Mouse (Mus musculus): Measurements from ENCODE around the gene Shoc2. TPM values are rescaled to one million over a fixed set of nuclear protein-coding genes. Genes with fewer than 3 reads are reported as not detected.

The Shoc2 gene
- total RNA-seq, 1 experiment from 2014 or later: 70.9 TPM

GRCm38 (mm10) chr19:53993860-53994259 lies 49.8 kb downstream of the Shoc2 start:
- no peak for ATAC-seq (ENCODE audit: extremely low read depth, insufficient number of reproducible peaks, low FRiP score, poor library complexity, severe bottlenecking)

DNA sequence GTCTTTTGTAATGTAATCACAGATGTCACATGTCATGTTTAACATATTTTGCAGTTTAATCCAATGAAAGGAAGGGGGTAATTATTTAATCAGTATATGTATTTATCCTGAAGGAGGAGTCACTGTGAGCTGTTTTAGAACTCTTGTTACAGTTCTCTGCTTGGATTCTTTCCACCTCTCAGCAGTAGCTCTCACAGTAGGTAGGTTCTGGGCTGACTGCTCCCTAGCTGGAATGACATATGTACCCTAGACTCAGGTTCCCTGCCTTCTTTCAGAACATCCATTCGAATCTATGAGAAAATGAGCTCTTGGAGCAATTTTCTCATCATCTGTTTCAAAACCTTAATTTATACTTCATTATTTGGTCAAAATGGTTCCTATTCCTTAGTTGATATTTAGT lies 50.2 kb downstream of the Shoc2 start:
- no peak for ATAC-seq (ENCODE audit: extremely low read depth, insufficient number of reproducible peaks, low FRiP score, poor library complexity, severe bottlenecking)

- ATAC-seq (ENCODE audit: extremely low read depth, insufficient number of reproducible peaks, low FRiP score, poor library complexity, severe bottlenecking): no peak
Observed at GRCm38 (mm10) chr19:54010973-54011372, 66.9 kb downstream of the Shoc2 start.

- no peak for ATAC-seq (ENCODE audit: extremely low read depth, insufficient number of reproducible peaks, low FRiP score, poor library complexity, severe bottlenecking)
Observed at GRCm38 (mm10) chr19:54014999-54015398, 70.9 kb downstream of the Shoc2 start.

- ATAC-seq (ENCODE audit: extremely low read depth, insufficient number of reproducible peaks, low FRiP score, poor library complexity, severe bottlenecking): no peak
Observed at GRCm38 (mm10) chr19:54015503-54015902, 71.4 kb downstream of the Shoc2 start.

- ATAC-seq (ENCODE audit: extremely low read depth, insufficient number of reproducible peaks, low FRiP score, poor library complexity, severe bottlenecking): no peak
Observed at GRCm38 (mm10) chr19:54035100-54035499, 91.0 kb downstream of the Shoc2 start.

DNA sequence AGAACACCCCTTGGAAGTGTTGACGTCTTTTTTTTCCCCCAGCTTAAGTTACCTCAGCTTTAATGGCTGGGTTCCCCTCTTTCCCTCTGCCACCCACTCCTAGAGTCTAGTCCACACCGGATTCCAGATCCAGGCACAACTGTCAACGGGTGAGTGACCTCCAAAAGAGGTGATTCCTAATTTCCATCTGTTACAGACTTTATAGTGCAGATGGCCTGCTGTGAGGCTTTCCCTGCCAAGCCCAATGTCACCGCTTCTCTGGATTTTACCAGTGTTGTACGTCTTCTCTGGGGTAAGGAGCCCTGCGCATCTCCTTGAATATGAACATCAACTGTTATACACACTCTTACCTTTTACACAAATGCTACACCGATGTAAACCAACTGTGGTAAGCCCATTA lies 95.3 kb downstream of the Shoc2 start:
- ATAC-seq (ENCODE audit: extremely low read depth, insufficient number of reproducible peaks, low FRiP score, poor library complexity, severe bottlenecking): no peak

GRCm38 (mm10) chr19:54040356-54041028 lies 96.4 kb downstream of the Shoc2 start:
- no peak for ATAC-seq (ENCODE audit: extremely low read depth, insufficient number of reproducible peaks, low FRiP score, poor library complexity, severe bottlenecking)

DNA sequence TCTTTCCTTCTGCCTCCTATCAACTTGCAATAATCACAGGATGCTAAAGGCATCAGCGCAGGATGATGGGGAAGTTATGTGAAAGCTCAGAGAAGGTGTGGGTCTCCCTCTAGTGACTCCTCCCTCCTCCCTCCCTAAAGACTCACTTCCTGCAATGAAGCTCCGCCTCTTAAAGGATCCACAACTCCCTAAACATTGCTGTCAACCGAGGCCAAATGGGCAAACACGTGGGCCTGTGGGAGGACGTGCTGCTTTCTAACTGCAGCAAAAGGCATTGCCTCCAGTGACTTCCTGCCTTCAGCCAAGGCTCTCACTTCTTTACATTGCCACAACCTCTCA lies 96.9 kb downstream of the Shoc2 start:
- ATAC-seq (ENCODE audit: extremely low read depth, insufficient number of reproducible peaks, low FRiP score, poor library complexity, severe bottlenecking): no peak

GRCm38 (mm10) chr19:54043851-54044250 lies 99.7 kb downstream of the Shoc2 start, which contains the start of gene Adra2a:
Adra2a (plus strand) TSS chr19:54044151.
- no peak for ATAC-seq (ENCODE audit: extremely low read depth, insufficient number of reproducible peaks, low FRiP score, poor library complexity, severe bottlenecking)

DNA sequence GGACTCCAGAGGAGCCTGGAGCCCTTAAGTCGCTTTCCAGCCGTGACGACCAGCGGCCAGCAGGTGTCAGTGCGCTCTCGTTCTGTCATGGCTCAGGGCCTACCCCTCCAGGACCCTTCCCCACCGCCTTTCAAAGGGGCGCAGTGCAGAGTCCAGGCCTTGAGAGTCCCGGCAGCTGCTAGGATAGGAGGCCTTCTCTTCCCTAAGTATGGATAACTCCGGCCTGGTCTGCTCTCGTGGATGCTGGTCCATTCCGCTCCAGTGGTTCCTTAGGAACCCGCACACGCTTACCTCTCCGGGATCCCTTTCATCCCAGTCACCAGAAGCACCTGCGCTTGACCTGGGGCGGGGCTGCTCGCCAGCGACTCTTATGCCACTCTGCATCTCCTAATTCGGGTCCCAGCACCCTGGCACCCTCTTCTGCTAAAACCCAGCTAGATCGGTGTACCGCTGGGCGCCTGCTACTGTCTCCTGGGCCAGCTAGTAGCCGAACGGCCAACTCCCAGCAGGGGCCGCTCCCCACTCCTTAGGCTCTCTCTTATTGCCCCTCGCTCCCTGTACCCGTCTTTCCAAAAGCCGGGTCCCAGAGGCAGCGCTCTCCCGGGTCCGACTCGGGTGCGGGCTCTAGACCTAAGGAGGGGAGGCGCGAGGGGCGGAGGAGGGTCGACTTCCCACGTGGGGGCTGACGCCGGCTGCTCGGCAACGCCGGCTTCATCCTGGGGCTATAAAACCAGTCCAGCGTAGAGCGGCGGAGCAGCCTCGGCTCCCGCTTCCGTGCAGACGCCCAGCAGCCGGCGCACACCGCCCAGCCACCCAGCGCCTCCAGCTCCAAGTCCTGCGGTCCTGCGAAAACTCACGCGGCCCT lies 100.6 kb downstream of the Shoc2 start:
- ATAC-seq (ENCODE audit: extremely low read depth, insufficient number of reproducible peaks, low FRiP score, poor library complexity, severe bottlenecking): no peak

GRCm38 (mm10) chr19:54045412-54045811 lies 101.3 kb downstream of the Shoc2 start:
- ATAC-seq (ENCODE audit: extremely low read depth, insufficient number of reproducible peaks, low FRiP score, poor library complexity, severe bottlenecking): no peak

- ATAC-seq (ENCODE audit: extremely low read depth, insufficient number of reproducible peaks, low FRiP score, poor library complexity, severe bottlenecking): no peak
Observed at GRCm38 (mm10) chr19:54045931-54046683, 102.0 kb downstream of the Shoc2 start.

GRCm38 (mm10) chr19:54046684-54047070 lies 102.6 kb downstream of the Shoc2 start:
- ATAC-seq (ENCODE audit: extremely low read depth, insufficient number of reproducible peaks, low FRiP score, poor library complexity, severe bottlenecking): no peak

- ATAC-seq (ENCODE audit: extremely low read depth, insufficient number of reproducible peaks, low FRiP score, poor library complexity, severe bottlenecking): no peak
Observed at GRCm38 (mm10) chr19:54047386-54048050, 103.4 kb downstream of the Shoc2 start.

DNA sequence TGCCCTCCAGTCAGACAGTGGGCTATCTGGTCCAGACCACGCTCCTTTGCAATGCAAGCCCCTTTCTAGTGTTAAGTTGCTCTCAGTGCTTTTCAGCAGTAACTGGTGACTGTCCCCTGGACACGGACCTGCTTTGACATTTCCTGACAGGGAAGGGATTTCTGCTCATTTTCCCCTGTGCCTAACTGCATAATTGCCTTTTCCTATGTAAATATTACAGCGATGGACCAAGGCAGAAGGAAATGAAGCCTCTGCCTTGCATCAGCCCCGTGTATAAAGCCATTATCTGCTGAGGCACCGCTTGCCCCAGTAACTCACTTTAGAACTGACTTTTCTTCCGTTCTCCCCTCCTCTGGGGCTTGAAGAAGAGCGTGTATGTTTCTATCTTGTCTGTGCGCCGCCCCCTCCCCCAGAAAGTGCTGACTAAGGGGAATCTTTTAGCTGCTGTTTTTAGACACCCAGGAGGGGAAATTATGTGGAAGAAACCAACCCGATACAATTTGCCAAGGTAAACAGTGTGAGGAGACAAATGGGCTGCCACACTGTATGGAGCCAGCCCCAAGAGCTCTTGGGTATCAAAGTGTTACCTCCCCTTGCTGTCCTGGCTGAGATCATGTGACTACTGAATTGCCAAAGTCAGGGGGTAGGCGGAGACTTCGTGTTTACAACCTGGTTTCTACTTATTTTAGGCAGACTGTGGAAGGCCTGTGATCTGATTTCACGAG lies 104.2 kb downstream of the Shoc2 start:
- no peak for ATAC-seq (ENCODE audit: extremely low read depth, insufficient number of reproducible peaks, low FRiP score, poor library complexity, severe bottlenecking)

DNA sequence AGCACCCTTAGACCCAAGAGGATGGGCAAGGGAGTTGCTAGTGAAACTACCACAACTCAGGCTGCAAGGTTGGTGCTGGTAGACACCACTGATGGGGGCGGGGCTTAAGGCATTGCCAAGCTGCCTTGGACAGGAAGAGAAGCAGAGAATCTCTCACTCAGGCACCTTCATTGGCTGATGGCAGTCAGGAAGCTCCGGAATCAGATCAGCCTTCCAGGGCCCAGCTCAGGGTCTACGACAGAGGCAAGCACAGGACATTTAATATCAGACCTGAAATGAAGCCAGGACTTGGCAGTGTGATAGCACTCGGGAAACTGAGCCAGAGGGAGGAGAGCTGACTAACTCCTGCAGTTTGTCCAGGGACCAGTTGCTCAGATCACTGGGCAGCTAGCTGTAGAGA lies 107.5 kb downstream of the Shoc2 start:
- no peak for ATAC-seq (ENCODE audit: extremely low read depth, insufficient number of reproducible peaks, low FRiP score, poor library complexity, severe bottlenecking)

DNA sequence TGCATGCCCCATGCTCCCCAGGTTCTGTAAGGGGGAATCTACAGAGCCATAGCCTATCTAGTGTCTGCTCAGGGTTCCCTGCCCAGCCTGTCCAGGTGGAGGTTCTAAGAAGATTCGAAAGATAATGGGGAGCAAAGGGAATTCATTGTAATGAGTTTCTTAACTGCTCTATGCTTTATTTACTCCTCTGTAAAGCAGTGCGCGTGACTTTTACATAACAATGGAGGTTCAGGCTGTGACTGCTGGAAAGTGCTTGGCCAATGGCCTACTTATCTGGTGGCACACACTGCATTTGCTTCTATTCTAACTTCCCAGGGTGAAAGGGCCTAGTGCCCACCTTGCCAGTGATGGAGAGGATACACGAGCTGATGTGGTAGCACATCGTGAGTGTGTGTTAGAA lies 111.7 kb downstream of the Shoc2 start:
- ATAC-seq (ENCODE audit: extremely low read depth, insufficient number of reproducible peaks, low FRiP score, poor library complexity, severe bottlenecking): no peak

DNA sequence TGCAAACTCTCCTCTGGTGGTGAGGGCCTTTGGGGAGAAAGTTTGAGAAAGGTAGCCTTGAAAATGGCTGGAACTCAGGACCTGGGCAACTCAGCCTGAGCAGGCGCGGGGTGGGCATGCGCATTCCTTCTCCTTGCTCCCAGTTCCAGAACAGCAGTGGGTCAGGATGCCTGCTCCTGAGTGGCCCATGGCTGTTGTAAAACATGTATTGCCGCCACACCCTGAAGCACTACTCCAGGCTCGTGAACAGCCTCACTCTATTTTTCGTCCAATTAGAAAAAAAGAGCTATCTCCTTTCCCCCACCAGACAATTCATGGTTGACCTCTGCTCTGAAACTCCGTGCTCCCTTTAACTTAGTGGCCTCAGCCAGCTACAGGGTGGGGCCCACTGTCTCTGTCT lies 124.3 kb downstream of the Shoc2 start:
- no peak for ATAC-seq (ENCODE audit: extremely low read depth, insufficient number of reproducible peaks, low FRiP score, poor library complexity, severe bottlenecking)
